Mouse (Mus musculus) embryonic facial prominence, embryonic 13.5 days (tissue): ENCODE results near the gene Lyrm4. TPM values are rescaled to one million over a fixed set of nuclear protein-coding genes. Genes with fewer than 3 reads are reported as not detected.

ENCODE experiments used
- ATAC-seq: fragments of 200-750 bp; cut with Nextera tagmentation; 2 replicates; pipeline ENCODE4 v1.8.0; 2017; ENCODE audit warnings: low read depth; ENCODE audit not compliant: insufficient number of reproducible peaks, insufficient read depth, low FRiP score, low TSS enrichment
- H3K27ac ChIP-seq: fragments of 300-500 bp; sonication (generic); 2 replicates; pipeline ENCODE4 v1.5.1; 2015; ENCODE audit warnings: moderate library complexity, mild to moderate bottlenecking, inconsistent platforms
- H3K27me3 ChIP-seq: fragments of 300-500 bp; sonication (generic); 2 replicates; pipeline ENCODE4 v1.6.1; 2015; ENCODE audit warnings: mild to moderate bottlenecking, inconsistent platforms
- H3K36me3 ChIP-seq: fragments of 300-500 bp; sonication (generic); 2 replicates; pipeline ENCODE4 v1.6.1; 2015; ENCODE audit warnings: mild to moderate bottlenecking, inconsistent platforms
- H3K4me1 ChIP-seq: fragments of 300-500 bp; sonication (generic); 2 replicates; pipeline ENCODE4 v1.6.1; 2015; ENCODE audit warnings: inconsistent platforms
- H3K4me2 ChIP-seq: fragments of 300-500 bp; sonication (generic); 2 replicates; pipeline ENCODE4 v1.6.1; 2015; ENCODE audit warnings: moderate library complexity, mild to moderate bottlenecking, inconsistent platforms
- H3K4me3 ChIP-seq: fragments of 300-500 bp; sonication (generic); 2 replicates; pipeline ENCODE4 v1.5.1; 2015; ENCODE audit warnings: mild to moderate bottlenecking, inconsistent platforms
- H3K9ac ChIP-seq: fragments of 300-500 bp; sonication (generic); 2 replicates; pipeline ENCODE4 v1.6.1; 2015; ENCODE audit warnings: mild to moderate bottlenecking, inconsistent platforms
- H3K9me3 ChIP-seq: fragments of 300-500 bp; sonication (generic); 2 replicates; pipeline ENCODE4 v1.6.1; 2016; ENCODE audit warnings: inconsistent platforms
- WGBS: fragments of 180-500 bp; shearing (Covaris S2); methylation state at CpG from one replicate; pipeline ENCODE4 v1.1.7; 2015; ENCODE audit warnings: mixed read lengths; 5-methylcytosine and 5-hydroxymethylcytosine counted together
- polyA plus RNA-seq: library from polyadenylated mRNA; unstranded; fragments of >200 nt; fragmentation: Nextera tagmentation; extraction: Ambion mirVana; gene quantifications from 2 replicates; pipeline ENCODE4 v1.2.1, GENCODE M21; 2015

The Lyrm4 gene
- polyA plus RNA-seq, 1 experiment from 2014 or later, result 24.5 TPM

- no peak overlapping the region for H3K27ac ChIP-seq
- H3K4me1 ChIP-seq, result no peaks in the 10 kb centered on the region
- H3K4me3 ChIP-seq, result no peak overlapping the region
- no peaks in the 10 kb centered on the region for H3K9me3 ChIP-seq
- no peak for ATAC-seq
- peaks cover 23% of the 10 kb centered on the region; the same call in 1 of the 2 replicates for H3K36me3 ChIP-seq
- 50% methylated on average over 4 of the region's 4 CpGs for WGBS
- no peak overlapping the region for H3K4me2 ChIP-seq
- H3K27me3 ChIP-seq, result no peaks in the 10 kb centered on the region
- H3K9ac ChIP-seq, result no peak overlapping the region
Observed at GRCm38 (mm10) chr13:36088168-36088567, 29.2 kb downstream of the Lyrm4 start.

DNA sequence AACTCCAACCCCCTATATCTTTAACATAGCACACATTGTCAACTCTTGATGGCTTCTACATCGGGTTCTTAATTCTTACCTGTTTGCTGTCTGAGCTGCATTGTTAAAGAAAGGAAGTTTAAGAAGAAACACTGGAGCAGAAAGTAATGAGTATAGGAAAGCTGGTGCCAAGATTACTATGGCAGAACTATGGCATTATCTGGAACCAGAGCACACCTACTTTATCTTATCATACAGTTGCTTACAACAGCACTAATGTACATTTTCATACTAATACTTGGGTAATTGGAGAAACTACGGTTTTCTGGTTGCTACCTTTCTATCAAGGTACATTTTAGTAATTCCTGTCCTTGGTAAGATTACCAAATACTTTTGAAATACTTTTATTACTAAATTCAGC lies 29.9 kb downstream of the Lyrm4 start:
- 88% methylated on average over 2 of the region's 2 CpGs for WGBS
- no peak for ATAC-seq
- Histone ChIP-seq H3K9me3 (no peaks in the 10 kb centered on the region), H3K36me3 (peaks cover 21% of the 10 kb centered on the region; the same call in 1 of the 2 replicates), H3K4me2 (no peak overlapping the region), H3K4me3 (no peak overlapping the region), H3K4me1 (no peaks in the 10 kb centered on the region), H3K27ac (no peak overlapping the region), H3K27me3 (no peaks in the 10 kb centered on the region), H3K9ac (no peak overlapping the region)

- no peaks in the 10 kb centered on the region for H3K4me1 ChIP-seq
- H3K9ac ChIP-seq, result no peak overlapping the region
- H3K27me3 ChIP-seq, result no peaks in the 10 kb centered on the region
- ATAC-seq, result no peak
- no peak overlapping the region for H3K27ac ChIP-seq
- WGBS, result 90% methylated on average over 5 of the region's 5 CpGs
- no peak overlapping the region for H3K4me3 ChIP-seq
- H3K9me3 ChIP-seq, result no peaks in the 10 kb centered on the region
- H3K36me3 ChIP-seq, result peaks cover 17% of the 10 kb centered on the region; the same call in 1 of the 2 replicates
- H3K4me2 ChIP-seq, result no peak overlapping the region
Observed at GRCm38 (mm10) chr13:36086608-36087391, 30.5 kb downstream of the Lyrm4 start.

DNA sequence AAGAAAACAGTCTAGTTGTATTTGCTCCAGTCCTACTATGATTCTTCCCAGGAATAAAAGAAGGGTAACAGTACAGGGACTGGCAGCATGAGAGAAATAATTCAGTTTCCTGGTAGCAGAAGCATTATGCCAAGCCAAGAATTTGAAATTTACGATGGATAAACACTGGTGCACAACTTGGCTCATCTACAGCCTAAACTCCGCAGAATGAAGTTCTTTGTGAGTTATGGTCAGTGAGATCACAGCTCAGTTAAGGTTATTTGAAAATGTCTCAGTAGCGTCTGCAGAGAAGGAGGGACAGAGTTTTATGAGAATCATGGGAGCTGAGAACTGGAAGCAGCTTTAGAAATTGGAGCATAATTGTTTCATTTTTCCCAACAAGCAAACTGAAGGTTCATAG lies 31.4 kb downstream of the Lyrm4 start:
- WGBS, result 84% methylated on average over 3 of the region's 3 CpGs

DNA sequence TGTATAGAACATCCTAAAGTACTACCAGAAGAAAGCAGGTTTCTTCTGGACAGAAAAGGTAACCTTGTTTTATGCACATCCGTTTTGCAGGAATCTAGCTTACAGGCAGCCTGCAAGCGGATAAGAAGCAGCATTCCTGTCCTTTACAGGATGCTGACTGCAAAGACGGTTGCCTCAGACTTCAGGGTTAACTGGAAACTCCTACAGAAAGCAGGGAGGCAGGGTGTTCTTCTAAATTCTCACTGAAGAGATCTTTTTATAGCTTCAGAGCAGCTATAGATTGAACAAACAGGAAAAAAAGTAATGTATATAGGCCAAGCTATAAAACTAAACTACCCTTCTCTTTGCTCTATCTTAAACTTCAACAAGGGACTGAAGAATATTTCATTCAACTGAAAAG lies 32.6 kb downstream of the Lyrm4 start:
- Histone ChIP-seq H3K27me3 (no peaks in the 10 kb centered on the region), H3K9me3 (no peaks in the 10 kb centered on the region), H3K27ac (no peak overlapping the region), H3K4me2 (no peak overlapping the region), H3K36me3 (no peaks in the 10 kb centered on the region; the same call in 1 of the 2 replicates), H3K4me3 (no peak overlapping the region), H3K4me1 (no peaks in the 10 kb centered on the region), H3K9ac (no peak overlapping the region)
- 79% methylated on average over 3 of the region's 3 CpGs for WGBS
- no peak for ATAC-seq

More for the DNA sequence above, 31.4 kb downstream of the Lyrm4 start:
- no peak overlapping the region for H3K9ac ChIP-seq
- peaks cover 10% of the 10 kb centered on the region; the same call in 1 of the 2 replicates for H3K36me3 ChIP-seq
- no peak for ATAC-seq
- H3K9me3 ChIP-seq, result no peaks in the 10 kb centered on the region
- H3K4me1 ChIP-seq, result no peaks in the 10 kb centered on the region
- no peaks in the 10 kb centered on the region for H3K27me3 ChIP-seq
- H3K27ac ChIP-seq, result no peak overlapping the region
- H3K4me2 ChIP-seq, result no peak overlapping the region
- no peak overlapping the region for H3K4me3 ChIP-seq

- WGBS, result 69% methylated on average over 3 of the region's 3 CpGs
- Histone ChIP-seq H3K9me3 (no peaks in the 10 kb centered on the region), H3K4me3 (no peak overlapping the region), H3K4me1 (no peaks in the 10 kb centered on the region), H3K9ac (no peak overlapping the region), H3K27me3 (no peaks in the 10 kb centered on the region), H3K27ac (no peak overlapping the region), H3K4me2 (no peak overlapping the region), H3K36me3 (no peaks in the 10 kb centered on the region; the same call in 1 of the 2 replicates)
- no peak for ATAC-seq
Observed at GRCm38 (mm10) chr13:36081591-36081990, 35.7 kb downstream of the Lyrm4 start.

DNA sequence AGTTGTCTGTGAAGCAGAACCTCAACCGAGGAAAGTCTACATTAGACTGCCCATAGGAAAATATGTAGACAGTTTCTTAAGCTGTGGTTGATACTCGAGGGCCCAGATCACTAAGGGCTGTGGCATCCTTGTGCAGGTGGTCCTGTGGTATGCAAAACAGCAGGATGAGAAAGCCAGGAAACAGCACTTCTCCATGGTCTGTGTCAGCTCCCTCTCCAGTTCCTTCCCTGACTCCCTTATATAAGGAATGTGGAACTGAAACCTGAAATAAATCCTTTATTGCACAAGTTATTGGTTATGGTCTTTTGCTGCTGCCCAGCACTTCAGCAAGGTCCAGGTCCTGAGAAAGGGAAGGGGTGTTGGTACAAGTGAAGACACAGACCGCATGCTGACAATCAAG lies 42.8 kb downstream of the Lyrm4 start:
- Histone ChIP-seq H3K9ac (no peak overlapping the region), H3K27me3 (no peaks in the 10 kb centered on the region), H3K27ac (no peak overlapping the region), H3K9me3 (no peaks in the 10 kb centered on the region), H3K4me1 (no peaks in the 10 kb centered on the region), H3K4me3 (no peak overlapping the region), H3K36me3 (no peaks in the 10 kb centered on the region), H3K4me2 (no peak overlapping the region)
- 78% methylated on average over 3 of the region's 3 CpGs for WGBS
- ATAC-seq, result no peak

GRCm38 (mm10) chr13:36066676-36067075 lies 50.6 kb downstream of the Lyrm4 start:
- Histone ChIP-seq H3K4me1 (no peaks in the 10 kb centered on the region), H3K9ac (no peak overlapping the region), H3K36me3 (no peaks in the 10 kb centered on the region), H3K27me3 (no peaks in the 10 kb centered on the region), H3K27ac (no peak overlapping the region), H3K4me2 (no peak overlapping the region), H3K9me3 (no peaks in the 10 kb centered on the region), H3K4me3 (no peak overlapping the region)
- 65% methylated on average over 2 of the region's 2 CpGs for WGBS
- ATAC-seq, result no peak

DNA sequence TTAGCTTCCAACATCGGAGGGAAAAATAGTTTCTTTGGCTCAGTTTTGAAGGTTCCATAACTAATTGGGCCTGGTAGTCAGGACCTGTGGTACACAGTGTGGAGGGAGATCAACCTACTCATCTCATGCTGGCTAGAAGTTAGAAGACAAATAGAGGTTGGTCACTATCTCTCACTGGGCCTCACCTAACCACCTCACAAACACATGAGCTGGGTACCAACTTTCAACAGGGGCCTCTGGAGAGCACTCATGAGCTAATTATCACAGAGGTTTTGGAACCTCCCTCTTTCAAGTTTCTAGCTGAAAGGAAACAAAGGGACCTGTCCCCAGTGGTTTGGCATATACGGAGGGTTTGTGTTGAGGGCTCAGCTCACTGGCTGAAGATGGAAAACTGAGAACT lies 59.8 kb downstream of the Lyrm4 start:
- Histone ChIP-seq H3K27me3 (no peaks in the 10 kb centered on the region), H3K4me3 (no peak overlapping the region), H3K9me3 (no peaks in the 10 kb centered on the region), H3K27ac (no peak overlapping the region), H3K4me2 (no peak overlapping the region), H3K4me1 (peaks cover 5% of the 10 kb centered on the region; the same call in 1 of the 2 replicates), H3K36me3 (no peaks in the 10 kb centered on the region), H3K9ac (no peak overlapping the region)
- 65% methylated on average over 2 of the region's 2 CpGs for WGBS
- ATAC-seq, result no peak

GRCm38 (mm10) chr13:36056925-36057324 lies 60.4 kb downstream of the Lyrm4 start:
- Histone ChIP-seq H3K9me3 (no peaks in the 10 kb centered on the region), H3K27ac (no peak overlapping the region), H3K4me1 (peaks cover 5% of the 10 kb centered on the region; the same call in 1 of the 2 replicates), H3K27me3 (no peaks in the 10 kb centered on the region), H3K4me2 (no peak overlapping the region), H3K9ac (no peak overlapping the region), H3K36me3 (no peaks in the 10 kb centered on the region), H3K4me3 (no peak overlapping the region)
- WGBS, result 84% methylated on average over 4 of the region's 4 CpGs
- no peak for ATAC-seq

GRCm38 (mm10) chr13:36056509-36056908 lies 60.8 kb downstream of the Lyrm4 start:
- Histone ChIP-seq H3K9me3 (no peaks in the 10 kb centered on the region), H3K36me3 (no peaks in the 10 kb centered on the region), H3K4me2 (no peak overlapping the region), H3K27me3 (no peaks in the 10 kb centered on the region), H3K9ac (no peak overlapping the region), H3K27ac (no peak overlapping the region), H3K4me3 (no peak overlapping the region), H3K4me1 (peaks cover 5% of the 10 kb centered on the region; the same call in 1 of the 2 replicates)
- WGBS, result 77% methylated on average over 1 of the region's 1 CpGs
- no peak for ATAC-seq

GRCm38 (mm10) chr13:36035528-36035927 lies 81.8 kb downstream of the Lyrm4 start:
- WGBS, result 78% methylated on average over 4 of the region's 4 CpGs
- H3K36me3 ChIP-seq, result no peaks in the 10 kb centered on the region
- H3K4me1 ChIP-seq, result no peaks in the 10 kb centered on the region
- no peak overlapping the region for H3K27ac ChIP-seq
- ATAC-seq, result no peak
- no peaks in the 10 kb centered on the region for H3K9me3 ChIP-seq
- H3K27me3 ChIP-seq, result no peaks in the 10 kb centered on the region
- no peak overlapping the region for H3K9ac ChIP-seq
- no peak overlapping the region for H3K4me3 ChIP-seq
- no peak overlapping the region for H3K4me2 ChIP-seq
